Mouse (Mus musculus) layer of hippocampus, adult 2 months (tissue): ENCODE measurements around the gene Slc13a3. TPM values are rescaled to one million over a fixed set of nuclear protein-coding genes. Genes with fewer than 3 reads are reported as not detected.

Experiments
- DNase-seq, 2 experiments: peaks; one replicate each; pipeline ENCODE4 v3.0.0; 2022; ENCODE audit warnings: low spot score in 2 of 2
- H3K27ac ChIP-seq: fragments of 200-600 bp; 2 replicates; pipeline ENCODE4 v1.8.1; 2022
- H3K4me3 ChIP-seq: fragments of 200-600 bp; 2 replicates; pipeline ENCODE4 v1.8.1; 2022; ENCODE audit warnings: mild to moderate bottlenecking
- CTCF ChIP-seq: fragments of 200-600 bp; conservative IDR thresholded peaks from 2 replicates; pipeline ENCODE4 v1.8.1; 2022; ENCODE audit warnings: antibody characterized with exemption, mild to moderate bottlenecking, moderate library complexity
- total RNA-seq, 2 experiments: library from RNA; stranded (reverse); gene quantifications; 2 replicates each; pipeline ENCODE4 v1.2.3; 2021

The Slc13a3 gene
- total RNA-seq, 2 experiments from 2014 or later: 8.7 to 11.3 TPM

DNA sequence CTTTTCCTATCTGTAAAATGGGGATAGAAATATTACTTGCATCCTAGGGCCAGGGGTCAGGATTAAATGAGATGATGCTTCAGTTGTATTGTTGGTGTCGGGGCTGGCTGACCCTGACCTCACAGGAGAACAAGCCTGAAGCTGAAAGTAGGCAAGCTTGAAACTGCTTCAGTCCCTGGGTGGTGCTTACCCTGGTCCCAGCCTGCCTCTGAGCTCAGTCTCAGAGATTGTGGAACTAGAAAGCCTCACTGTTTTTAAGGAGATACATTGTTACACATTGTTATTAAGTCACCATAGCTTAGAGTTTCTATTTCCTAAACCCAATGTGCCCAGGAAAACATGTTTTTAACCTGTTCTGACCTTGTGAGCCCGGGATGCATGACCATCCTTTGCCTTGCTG is 54.5 kb downstream of the Slc13a3 start:
- no peak for DNase-seq
- no peak overlapping the region for H3K4me3 ChIP-seq
- 0 out of 2 replicates have a peak overlapping the region, but pooled peaks have one; percentile 78 for H3K27ac ChIP-seq
- TF ChIP-seq CTCF: no peak

DNA sequence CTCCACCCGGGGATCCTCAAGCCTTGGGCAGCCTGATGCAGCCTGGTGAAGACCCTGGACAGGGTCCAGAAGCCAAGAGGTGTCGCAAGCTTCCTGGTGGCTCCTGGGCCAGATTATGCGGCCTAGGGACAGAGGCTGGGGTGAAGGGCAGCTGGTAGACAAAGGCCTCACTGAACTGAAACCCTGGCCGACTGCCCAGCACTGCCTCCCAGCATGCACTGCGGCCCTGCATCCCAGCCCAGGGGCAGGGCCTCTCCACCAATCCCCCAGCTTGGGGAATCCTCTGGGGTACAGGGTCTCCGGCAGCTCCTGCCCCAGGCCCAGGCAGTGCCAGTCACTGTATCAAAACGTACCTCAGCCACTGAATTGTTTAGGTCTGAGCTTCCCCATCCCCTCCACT is 55.7 kb downstream of the Slc13a3 start:
- peak overlapping the region; percentile 86 for H3K27ac ChIP-seq
- peak; percentile 78 to 85 for DNase-seq
- no peak for TF ChIP-seq CTCF
- no peak overlapping the region for H3K4me3 ChIP-seq

DNA sequence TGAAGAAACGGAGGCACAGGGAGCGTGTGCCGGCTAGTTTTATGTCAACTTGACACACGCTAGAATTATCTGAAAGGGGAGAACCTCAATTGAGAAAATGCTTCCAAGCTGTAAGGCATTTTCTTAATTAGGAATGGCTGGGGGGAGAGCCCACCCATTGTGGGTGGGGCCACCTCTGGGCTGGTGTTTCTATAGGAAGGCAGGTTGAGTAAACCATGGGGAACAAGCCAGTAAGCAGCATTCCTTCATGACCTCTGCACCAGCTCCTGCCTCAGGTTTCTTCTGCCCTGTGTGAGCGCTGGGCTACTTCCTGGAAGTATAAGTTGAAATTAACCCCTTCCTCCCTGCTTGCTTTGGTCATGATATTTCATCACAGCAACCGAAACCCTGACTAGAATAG is 57.2 kb downstream of the Slc13a3 start:
- Histone ChIP-seq H3K4me3 (no peak overlapping the region), H3K27ac (no peak overlapping the region)
- DNase-seq: no peak
- TF ChIP-seq CTCF: no peak

DNA sequence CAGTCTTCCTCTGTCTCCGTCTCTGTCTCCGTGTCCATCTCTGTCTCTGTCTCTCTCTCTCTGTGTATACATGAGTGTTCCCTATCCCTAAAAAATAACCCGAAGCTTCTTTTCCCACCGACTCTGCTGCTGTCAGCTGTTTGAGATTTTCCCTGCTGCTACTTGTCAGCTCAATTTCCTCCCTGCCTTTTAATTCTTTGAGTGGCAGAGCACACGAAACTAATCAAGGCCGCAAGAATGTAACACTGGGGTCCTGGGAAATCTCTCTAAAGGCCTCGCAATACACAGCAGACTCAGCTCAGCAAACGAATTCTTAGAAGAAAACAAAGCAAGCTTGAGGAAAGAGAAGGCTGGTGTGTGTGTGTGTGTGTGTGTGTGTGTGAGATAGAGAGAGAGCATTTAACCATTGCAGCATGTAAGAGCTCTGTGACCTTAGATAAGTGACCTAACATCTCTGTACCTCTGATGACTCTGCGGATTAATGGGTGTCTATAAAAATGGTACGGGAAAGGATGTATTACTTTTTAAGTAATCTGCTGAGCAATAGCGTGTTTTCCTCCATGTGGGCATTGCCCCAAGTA is 57.8 kb downstream of the Slc13a3 start:
- no peak for DNase-seq
- no peak for TF ChIP-seq CTCF
- Histone ChIP-seq H3K27ac (no peak overlapping the region), H3K4me3 (no peak overlapping the region)

DNA sequence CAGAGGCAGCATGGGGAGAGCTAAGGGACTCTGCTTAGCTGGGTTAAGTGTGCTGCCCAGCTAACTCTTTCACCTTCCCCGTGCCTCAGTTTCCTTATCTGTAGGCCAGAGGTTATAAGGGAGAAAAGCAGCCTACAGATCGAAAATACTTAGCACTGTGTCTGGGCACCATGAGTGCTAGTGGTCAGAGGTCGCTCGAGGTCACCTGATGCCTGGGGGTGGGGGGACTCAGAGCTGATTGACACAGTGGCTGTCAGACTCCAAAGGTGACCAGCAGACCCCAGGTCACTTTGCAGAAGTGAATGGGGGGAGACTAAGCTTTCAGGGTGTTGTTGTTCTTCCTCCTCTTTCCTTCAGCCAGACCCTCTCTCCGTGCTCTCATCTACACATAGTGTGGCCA is 58.7 kb downstream of the Slc13a3 start:
- H3K4me3 ChIP-seq: no peak overlapping the region
- no peak for TF ChIP-seq CTCF
- peak overlapping the region; percentile 61 for H3K27ac ChIP-seq
- no peak for DNase-seq

DNA sequence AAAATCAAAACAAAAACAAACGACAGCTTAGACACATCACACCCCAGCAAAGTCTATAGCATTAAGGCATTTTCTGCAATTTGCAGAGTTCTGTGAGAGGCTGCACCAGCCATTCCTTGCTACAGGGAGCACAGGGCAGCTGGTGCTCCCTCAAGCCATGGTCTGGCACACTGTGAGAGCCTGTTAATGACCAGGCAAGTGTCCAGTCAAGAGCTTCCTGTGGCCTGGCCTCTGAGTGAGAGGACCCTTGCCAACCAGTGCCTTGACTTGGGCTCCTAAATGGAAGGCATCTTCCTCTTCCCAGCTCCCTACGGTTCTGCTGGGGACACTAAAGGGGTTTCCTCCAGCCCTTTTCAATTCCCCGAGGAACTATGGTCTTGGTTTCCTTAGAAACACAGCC is 59.1 kb downstream of the Slc13a3 start:
- no peak for TF ChIP-seq CTCF
- H3K27ac ChIP-seq: peak overlapping the region; percentile 61
- peak in 1 of 2 experiments; percentile 12 for DNase-seq
- no peak overlapping the region for H3K4me3 ChIP-seq

DNA sequence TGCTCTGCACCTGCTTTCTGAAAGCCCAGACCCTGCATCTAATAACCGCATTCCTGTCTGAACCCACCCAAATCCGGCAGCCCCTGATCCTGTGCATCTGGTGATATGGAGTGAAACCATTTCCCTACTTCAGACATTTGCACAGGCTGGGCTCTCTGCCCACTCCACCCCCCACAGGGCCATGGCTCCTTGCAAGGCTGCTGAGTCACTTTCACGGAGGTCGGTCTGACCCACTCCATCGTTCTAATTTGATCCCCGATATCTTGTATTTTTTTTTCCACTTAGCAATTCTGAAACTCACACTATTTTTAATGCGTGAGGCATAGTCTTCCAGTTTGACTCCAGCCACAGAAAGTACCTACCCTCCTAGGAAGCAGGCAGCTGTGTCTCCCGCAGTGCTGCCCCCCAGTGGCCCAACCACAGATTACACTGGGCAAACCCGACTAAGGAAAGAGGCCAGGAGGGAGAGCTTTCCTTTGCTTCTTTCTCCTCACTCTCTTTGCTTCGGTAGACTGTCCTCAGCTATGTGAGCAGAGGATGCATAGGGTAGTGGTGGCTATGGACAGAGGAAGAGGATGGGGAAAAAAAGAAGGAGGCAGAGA is 65.2 kb downstream of the Slc13a3 start:
- TF ChIP-seq CTCF: peak; percentile 94
- 0 out of 2 replicates have a peak overlapping the region, but pooled peaks have one; percentile 39 for H3K27ac ChIP-seq
- peak; percentile 72 to 84 for DNase-seq
- H3K4me3 ChIP-seq: no peak overlapping the region

DNA sequence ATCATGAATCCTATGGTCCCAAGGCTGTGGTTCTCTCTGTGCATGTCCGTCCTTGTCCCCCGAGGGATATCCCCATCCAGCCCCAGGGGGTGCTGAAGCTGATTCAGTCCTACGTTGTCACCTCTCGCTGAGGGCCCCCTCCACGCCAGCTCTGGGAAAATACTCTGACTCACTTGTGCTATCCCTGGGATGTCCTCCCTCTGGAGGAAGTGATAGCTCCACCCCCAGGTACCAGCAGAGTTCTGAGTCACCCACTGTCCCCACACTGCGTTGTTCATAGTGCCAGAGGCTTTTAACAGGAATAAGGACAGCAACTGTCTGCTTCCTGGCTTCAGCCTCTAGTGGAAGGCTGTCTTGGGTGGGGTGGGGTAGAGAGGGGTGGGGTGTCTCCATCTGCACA is 67.7 kb downstream of the Slc13a3 start:
- Histone ChIP-seq H3K4me3 (no peak overlapping the region), H3K27ac (no peak overlapping the region)
- TF ChIP-seq CTCF: no peak
- peak in 1 of 2 experiments; percentile 47 for DNase-seq

DNA sequence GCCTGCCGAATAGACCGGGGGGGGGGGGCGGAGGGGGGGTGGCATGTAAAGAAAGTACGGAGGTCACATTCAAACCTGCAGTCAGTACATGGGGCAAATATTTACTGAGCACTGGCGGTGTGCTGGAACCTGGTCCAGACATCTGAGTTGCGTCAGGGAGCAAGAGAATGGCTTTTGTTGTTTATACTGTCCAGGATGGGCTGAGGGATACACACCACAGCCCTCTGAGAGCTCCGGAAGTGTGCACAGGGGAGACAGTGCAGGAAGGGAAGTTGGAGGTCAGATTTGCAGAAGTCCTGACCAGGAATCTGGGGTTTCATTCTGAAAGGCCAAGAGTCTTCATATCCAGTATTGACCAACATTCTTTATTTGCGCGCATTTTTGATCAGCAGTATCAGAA is 68.1 kb downstream of the Slc13a3 start:
- TF ChIP-seq CTCF: no peak
- H3K27ac ChIP-seq: no peak overlapping the region
- no peak for DNase-seq
- no peak overlapping the region for H3K4me3 ChIP-seq

DNA sequence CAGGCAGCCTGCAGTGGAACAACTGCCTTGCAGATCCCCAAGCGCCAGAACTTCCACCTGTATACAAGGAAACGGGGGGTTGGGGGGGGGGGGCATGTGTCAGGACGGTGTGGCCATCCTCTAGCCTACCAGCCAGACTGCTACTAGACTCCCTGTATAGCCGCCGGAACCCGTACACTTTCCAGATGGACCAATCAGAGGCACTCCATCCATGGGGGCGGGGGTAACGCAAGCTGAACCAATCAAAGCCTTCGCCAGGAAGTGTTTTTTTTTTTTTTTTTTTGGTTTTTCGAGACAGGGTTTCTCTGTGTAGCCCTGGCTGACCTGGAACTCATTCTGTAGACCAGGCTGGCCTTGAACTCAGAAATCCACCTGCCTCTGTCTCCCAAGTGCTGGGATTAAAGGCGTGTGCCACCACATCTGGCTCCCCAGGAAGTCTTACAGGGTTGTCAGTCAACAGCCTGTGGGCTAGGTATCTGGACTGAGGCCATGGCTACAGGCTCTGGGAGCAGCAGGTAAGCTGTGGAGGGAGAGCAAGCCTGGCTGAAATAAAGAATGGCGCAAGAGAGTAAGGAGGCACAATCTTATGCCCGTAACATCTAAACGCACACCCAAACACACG is 74.8 kb downstream of the Slc13a3 start:
- DNase-seq: no peak
- no peak for TF ChIP-seq CTCF
- H3K4me3 ChIP-seq: no peak overlapping the region
- H3K27ac ChIP-seq: no peak overlapping the region; the same call in 1 of the 2 replicates

DNA sequence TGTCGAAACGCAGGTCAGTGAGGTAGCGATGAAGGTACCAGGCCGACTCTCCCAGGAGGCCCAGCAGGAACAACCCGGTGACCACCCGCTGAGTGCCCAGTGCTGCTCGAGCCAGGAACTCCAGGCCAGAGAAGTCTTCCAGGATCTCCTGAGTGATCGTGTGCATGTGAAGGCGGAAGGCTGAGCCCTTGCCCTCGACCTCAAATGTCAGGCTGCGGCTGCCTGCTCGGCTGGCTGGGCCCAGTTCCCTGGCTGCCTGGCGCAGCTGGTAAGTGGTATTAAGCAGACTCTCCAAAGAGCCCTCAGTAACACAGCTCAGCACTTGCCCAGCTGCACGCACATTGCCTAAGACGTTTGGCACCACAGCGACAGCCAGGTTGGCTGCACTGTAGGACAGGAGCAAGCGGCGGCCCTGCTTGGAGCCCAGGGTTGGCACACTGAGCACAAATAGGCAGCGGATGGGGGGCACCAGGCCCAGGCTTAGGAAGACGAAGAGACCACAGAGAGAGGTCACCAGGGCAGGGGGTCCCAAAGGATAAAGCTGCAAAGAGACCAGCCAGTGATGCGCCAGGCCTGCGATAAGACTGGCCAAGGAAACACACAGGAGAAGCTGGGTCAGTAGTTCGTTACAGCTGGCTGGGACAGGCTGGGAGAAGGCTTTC is 75.4 kb downstream of the Slc13a3 start:
- no peak for TF ChIP-seq CTCF
- Histone ChIP-seq H3K27ac (peak overlapping the region; percentile 72), H3K4me3 (no peak overlapping the region)
- DNase-seq: no peak

DNA sequence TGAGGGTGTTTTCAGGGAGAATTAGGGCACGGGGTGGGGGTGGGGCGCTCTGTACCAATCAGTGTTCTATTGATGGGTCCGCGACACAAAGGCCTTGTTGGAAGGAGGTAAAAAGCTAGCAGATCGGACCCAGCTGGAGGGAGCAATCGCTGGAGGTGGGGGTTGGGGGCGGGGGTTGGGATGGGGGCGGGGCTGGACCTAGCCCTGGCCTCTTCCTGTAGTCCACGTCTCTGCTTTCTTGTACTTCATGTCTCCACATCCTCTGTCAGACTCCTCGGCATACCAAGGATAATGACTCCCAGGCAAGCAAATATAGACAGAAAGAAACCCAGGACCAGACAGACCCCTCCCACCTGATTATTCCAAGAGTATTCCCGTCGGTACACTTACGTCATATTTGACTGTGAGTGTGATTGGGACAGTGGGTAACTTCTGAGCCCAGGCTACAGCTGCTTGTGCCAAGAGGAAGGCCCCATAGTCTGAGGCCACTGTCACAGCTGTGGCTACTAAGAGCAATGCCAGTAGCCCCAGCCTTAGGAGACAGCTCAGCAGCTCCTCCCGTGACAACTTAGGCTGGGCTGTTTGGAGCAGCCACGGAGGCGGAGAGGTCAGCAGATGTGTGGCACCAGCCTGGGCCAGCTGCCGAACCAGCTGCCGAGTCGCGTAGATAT is 76.1 kb downstream of the Slc13a3 start:
- no peak for DNase-seq
- Histone ChIP-seq H3K4me3 (no peak overlapping the region), H3K27ac (peak overlapping the region; percentile 72)
- no peak for TF ChIP-seq CTCF

DNA sequence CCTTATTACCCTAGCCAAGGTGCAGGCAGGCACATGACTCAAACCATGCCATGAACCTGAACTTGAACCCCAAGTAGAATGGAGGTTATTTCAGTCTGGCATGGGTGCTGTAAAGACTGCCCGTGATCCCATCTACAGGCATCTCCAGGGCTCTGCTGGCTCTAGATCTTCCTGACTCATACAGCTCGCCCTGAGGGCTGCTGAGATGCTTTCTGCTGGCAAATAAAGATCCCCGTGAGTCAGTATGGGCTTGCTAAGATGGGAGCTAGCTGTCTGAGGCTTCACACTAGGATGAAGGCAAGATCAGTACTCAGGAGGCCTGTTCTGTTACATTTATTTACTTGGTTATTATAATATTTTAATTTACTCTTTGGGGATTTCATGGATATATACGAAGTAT is 80.9 kb downstream of the Slc13a3 start:
- TF ChIP-seq CTCF: no peak
- peak overlapping the region; percentile 25; the same call in 1 of the 2 replicates for H3K27ac ChIP-seq
- no peak for DNase-seq
- no peak overlapping the region for H3K4me3 ChIP-seq
